Mouse (Mus musculus) G1E (cell line): ENCODE results near the gene Calcrl.

Source experiments
- CTCF ChIP-seq: IDR thresholded peaks from 2 replicates; pipeline ENCODE4 v1.5.1; 2012; ENCODE audit warnings: low read depth, low read length, inconsistent platforms, mixed read lengths
- GATA1 ChIP-seq: IDR thresholded peaks from 2 replicates; pipeline ENCODE4 v1.6.1; 2012; ENCODE audit warnings: borderline replicate concordance, low read length, inconsistent platforms, mixed read lengths

- no peak for TF ChIP-seq CTCF
- no peak for TF ChIP-seq GATA1
These were observed 87.3 kb downstream of the Calcrl start for GRCm38 (mm10) chr2:84337774-84338450.
